Mouse (Mus musculus) heart, embryonic 13.5 days (tissue): ENCODE data around the gene Slc25a31. TPM values are rescaled to one million over a fixed set of nuclear protein-coding genes. Genes with fewer than 3 reads are reported as not detected.

Experiments
- ATAC-seq: fragments of 200-750 bp; cut with Nextera tagmentation; 2 replicates; pipeline ENCODE4 v1.8.0; 2017; ENCODE audit warnings: moderate TSS enrichment; ENCODE audit not compliant: insufficient number of reproducible peaks, low FRiP score, low TSS enrichment; ENCODE audit errors: extremely low read depth
- H3K27ac ChIP-seq: fragments of 300-500 bp; sonication (generic); replicated peaks from 2 replicates; pipeline ENCODE4 v1.5.1; 2015; ENCODE audit warnings: moderate library complexity, mild to moderate bottlenecking, inconsistent platforms
- H3K27me3 ChIP-seq: fragments of 300-500 bp; sonication (generic); replicated peaks from 2 replicates; pipeline ENCODE4 v1.6.1; 2015; ENCODE audit warnings: mild to moderate bottlenecking, inconsistent platforms
- H3K36me3 ChIP-seq: fragments of 300-500 bp; sonication (generic); 2 replicates; pipeline ENCODE4 v1.6.1; 2015; ENCODE audit warnings: mild to moderate bottlenecking, inconsistent platforms
- H3K4me1 ChIP-seq: fragments of 300-500 bp; sonication (generic); 2 replicates; pipeline ENCODE4 v1.6.1; 2015; ENCODE audit warnings: inconsistent platforms
- H3K4me2 ChIP-seq: fragments of 300-500 bp; sonication (generic); 2 replicates; pipeline ENCODE4 v1.6.1; 2015; ENCODE audit warnings: inconsistent platforms, mild to moderate bottlenecking, moderate library complexity
- H3K4me3 ChIP-seq: fragments of 300-500 bp; sonication (generic); 2 replicates; pipeline ENCODE4 v1.5.1; 2015; ENCODE audit warnings: moderate library complexity, mild to moderate bottlenecking, inconsistent platforms
- H3K9ac ChIP-seq: fragments of 300-500 bp; sonication (generic); 2 replicates; pipeline ENCODE4 v1.6.1; 2015; ENCODE audit warnings: inconsistent platforms, mild to moderate bottlenecking, moderate library complexity
- H3K9me3 ChIP-seq: fragments of 300-500 bp; sonication (generic); 2 replicates; pipeline ENCODE4 v1.6.1; 2016; ENCODE audit warnings: inconsistent platforms
- WGBS: fragments of 180-500 bp; shearing (Covaris S2); methylation state at CpG from one replicate; pipeline ENCODE4 v1.1.7; 2015; ENCODE audit warnings: mixed read lengths; 5-methylcytosine and 5-hydroxymethylcytosine counted together
- polyA plus RNA-seq: library from polyadenylated mRNA; unstranded; fragments of >200 nt; fragmentation: Nextera tagmentation; extraction: Ambion mirVana; gene quantifications from 2 replicates; pipeline ENCODE4 v1.2.1, GENCODE M21; 2015

The Slc25a31 gene
- polyA plus RNA-seq, 1 experiment from 2014 or later, result 0.66 TPM

GRCm38 (mm10) chr3:40685855-40686515 lies 22.7 kb upstream of the Slc25a31 start:
- H3K27me3 ChIP-seq, result no peaks in the 10 kb centered on the region
- peaks cover 50% of the 10 kb centered on the region for H3K4me1 ChIP-seq
- H3K9ac ChIP-seq, result no peak overlapping the region
- no peak overlapping the region for H3K4me2 ChIP-seq
- H3K9me3 ChIP-seq, result no peaks in the 10 kb centered on the region
- ATAC-seq, result no peak; the same call in 1 of the 2 replicates
- WGBS, result 38% methylated on average over 3 of the region's 3 CpGs
- no peak overlapping the region for H3K4me3 ChIP-seq
- H3K27ac ChIP-seq, result no peak overlapping the region; the same call in 1 of the 2 replicates
- 0 out of 2 replicates have a peak, but pooled peaks cover 4% of the 10 kb centered on the region for H3K36me3 ChIP-seq

- Histone ChIP-seq H3K4me3 (no peak overlapping the region), H3K36me3 (0 out of 2 replicates have a peak, but pooled peaks cover 4% of the 10 kb centered on the region), H3K27ac (no peak overlapping the region), H3K4me1 (peaks cover 44% of the 10 kb centered on the region), H3K9ac (no peak overlapping the region), H3K9me3 (no peaks in the 10 kb centered on the region), H3K27me3 (no peaks in the 10 kb centered on the region), H3K4me2 (peak overlapping the region; percentile 18; the same call in 1 of the 2 replicates)
- no peak for ATAC-seq
- WGBS, result 24% methylated on average over 9 of the region's 9 CpGs
These were observed 21.8 kb upstream of the Slc25a31 start for GRCm38 (mm10) chr3:40686836-40687235.

- no peak for ATAC-seq
- H3K4me1 ChIP-seq, result peaks cover 36% of the 10 kb centered on the region
- 0 out of 2 replicates have a peak, but pooled peaks cover 4% of the 10 kb centered on the region for H3K36me3 ChIP-seq
- 58% methylated on average over 3 of the region's 3 CpGs for WGBS
- H3K27me3 ChIP-seq, result no peaks in the 10 kb centered on the region
- H3K4me3 ChIP-seq, result no peak overlapping the region
- no peak overlapping the region for H3K27ac ChIP-seq
- H3K9me3 ChIP-seq, result no peaks in the 10 kb centered on the region
- H3K9ac ChIP-seq, result no peak overlapping the region
- no peak overlapping the region for H3K4me2 ChIP-seq
These were observed 21.1 kb upstream of the Slc25a31 start for GRCm38 (mm10) chr3:40687588-40687987.

GRCm38 (mm10) chr3:40691566-40691965 lies 17.1 kb upstream of the Slc25a31 start:
- H3K4me3 ChIP-seq, result no peak overlapping the region
- H3K9me3 ChIP-seq, result no peaks in the 10 kb centered on the region
- no peaks in the 10 kb centered on the region for H3K27me3 ChIP-seq
- H3K27ac ChIP-seq, result no peak overlapping the region
- no peak overlapping the region for H3K9ac ChIP-seq
- 0 out of 2 replicates have a peak, but pooled peaks cover 4% of the 10 kb centered on the region for H3K36me3 ChIP-seq
- peaks cover 33% of the 10 kb centered on the region for H3K4me1 ChIP-seq
- 80% methylated on average over 6 of the region's 6 CpGs for WGBS
- no peak overlapping the region for H3K4me2 ChIP-seq
- no peak for ATAC-seq

GRCm38 (mm10) chr3:40693435-40693834 lies 15.2 kb upstream of the Slc25a31 start:
- H3K36me3 ChIP-seq, result peaks cover 6% of the 10 kb centered on the region
- no peaks in the 10 kb centered on the region for H3K27me3 ChIP-seq
- H3K27ac ChIP-seq, result peak overlapping the region; percentile 52; the same call in 1 of the 2 replicates
- no peaks in the 10 kb centered on the region for H3K9me3 ChIP-seq
- 0 out of 2 replicates have a peak overlapping the region, but pooled peaks have one; percentile 18 for H3K4me3 ChIP-seq
- H3K9ac ChIP-seq, result 0 out of 2 replicates have a peak overlapping the region, but pooled peaks have one; percentile 10
- WGBS, result 41% methylated on average over 10 of the region's 10 CpGs
- no peak for ATAC-seq
- H3K4me1 ChIP-seq, result peaks cover 22% of the 10 kb centered on the region
- peak overlapping the region; percentile 51 for H3K4me2 ChIP-seq

- 0 out of 2 replicates have a peak overlapping the region, but pooled peaks have one; percentile 10 for H3K9ac ChIP-seq
- 42% methylated on average over 7 of the region's 7 CpGs for WGBS
- peaks cover 22% of the 10 kb centered on the region for H3K4me1 ChIP-seq
- peak overlapping the region; percentile 52; the same call in 1 of the 2 replicates for H3K27ac ChIP-seq
- peak overlapping the region; percentile 51 for H3K4me2 ChIP-seq
- peaks cover 5% of the 10 kb centered on the region for H3K36me3 ChIP-seq
- 0 out of 2 replicates have a peak overlapping the region, but pooled peaks have one; percentile 18 for H3K4me3 ChIP-seq
- ATAC-seq, result no peak
- no peaks in the 10 kb centered on the region for H3K9me3 ChIP-seq
- H3K27me3 ChIP-seq, result no peaks in the 10 kb centered on the region
These were observed 14.7 kb upstream of the Slc25a31 start for GRCm38 (mm10) chr3:40693960-40694359.

- H3K9ac ChIP-seq, result no peak overlapping the region
- 13% methylated on average over 2 of the region's 2 CpGs for WGBS
- H3K27me3 ChIP-seq, result no peaks in the 10 kb centered on the region
- H3K36me3 ChIP-seq, result peaks cover 8% of the 10 kb centered on the region
- ATAC-seq, result peak; percentile 51; the same call in 1 of the 2 replicates
- H3K4me1 ChIP-seq, result peaks cover 22% of the 10 kb centered on the region
- H3K27ac ChIP-seq, result 0 out of 2 replicates have a peak overlapping the region, but pooled peaks have one; percentile 9
- no peak overlapping the region for H3K4me2 ChIP-seq
- no peaks in the 10 kb centered on the region for H3K9me3 ChIP-seq
- no peak overlapping the region for H3K4me3 ChIP-seq
These were observed 14.2 kb upstream of the Slc25a31 start for GRCm38 (mm10) chr3:40694438-40694837.

GRCm38 (mm10) chr3:40695162-40695561 lies 13.5 kb upstream of the Slc25a31 start:
- Histone ChIP-seq H3K9ac (no peak overlapping the region), H3K27ac (no peak overlapping the region), H3K4me1 (peaks cover 22% of the 10 kb centered on the region), H3K4me3 (no peak overlapping the region), H3K36me3 (peaks cover 15% of the 10 kb centered on the region), H3K27me3 (no peaks in the 10 kb centered on the region), H3K4me2 (no peak overlapping the region), H3K9me3 (no peaks in the 10 kb centered on the region)
- 94% methylated on average over 2 of the region's 2 CpGs for WGBS
- no peak for ATAC-seq

GRCm38 (mm10) chr3:40698834-40699233 lies 9.8 kb upstream of the Slc25a31 start:
- Histone ChIP-seq H3K9ac (no peak overlapping the region), H3K4me1 (peaks cover 14% of the 10 kb centered on the region), H3K27me3 (no peaks in the 10 kb centered on the region), H3K4me3 (no peak overlapping the region), H3K4me2 (no peak overlapping the region), H3K9me3 (no peaks in the 10 kb centered on the region), H3K36me3 (peaks cover 16% of the 10 kb centered on the region), H3K27ac (no peak overlapping the region)
- ATAC-seq, result no peak
- 75% methylated on average over 3 of the region's 3 CpGs for WGBS

GRCm38 (mm10) chr3:40704816-40705430 lies 3.7 kb upstream of the Slc25a31 start:
- Histone ChIP-seq H3K4me2 (no peak overlapping the region), H3K36me3 (peaks cover 4% of the 10 kb centered on the region; the same call in 1 of the 2 replicates), H3K4me3 (no peak overlapping the region), H3K9ac (no peak overlapping the region), H3K9me3 (no peaks in the 10 kb centered on the region), H3K4me1 (no peaks in the 10 kb centered on the region), H3K27me3 (no peaks in the 10 kb centered on the region), H3K27ac (no peak overlapping the region)
- 57% methylated on average over 5 of the region's 5 CpGs for WGBS
- ATAC-seq, result no peak

GRCm38 (mm10) chr3:40716056-40716455 lies 7.4 kb downstream of the Slc25a31 start:
- Histone ChIP-seq H3K4me2 (no peak overlapping the region), H3K27ac (no peak overlapping the region), H3K27me3 (no peaks in the 10 kb centered on the region), H3K9ac (no peak overlapping the region), H3K4me3 (no peak overlapping the region), H3K4me1 (0 out of 2 replicates have a peak, but pooled peaks cover 3% of the 10 kb centered on the region), H3K36me3 (no peaks in the 10 kb centered on the region), H3K9me3 (no peaks in the 10 kb centered on the region)
- WGBS, result 70% methylated on average over 1 of the region's 1 CpGs
- no peak for ATAC-seq
